ENCODE assay signal across 8 mouse cellular contexts in the genomic region with DNA sequence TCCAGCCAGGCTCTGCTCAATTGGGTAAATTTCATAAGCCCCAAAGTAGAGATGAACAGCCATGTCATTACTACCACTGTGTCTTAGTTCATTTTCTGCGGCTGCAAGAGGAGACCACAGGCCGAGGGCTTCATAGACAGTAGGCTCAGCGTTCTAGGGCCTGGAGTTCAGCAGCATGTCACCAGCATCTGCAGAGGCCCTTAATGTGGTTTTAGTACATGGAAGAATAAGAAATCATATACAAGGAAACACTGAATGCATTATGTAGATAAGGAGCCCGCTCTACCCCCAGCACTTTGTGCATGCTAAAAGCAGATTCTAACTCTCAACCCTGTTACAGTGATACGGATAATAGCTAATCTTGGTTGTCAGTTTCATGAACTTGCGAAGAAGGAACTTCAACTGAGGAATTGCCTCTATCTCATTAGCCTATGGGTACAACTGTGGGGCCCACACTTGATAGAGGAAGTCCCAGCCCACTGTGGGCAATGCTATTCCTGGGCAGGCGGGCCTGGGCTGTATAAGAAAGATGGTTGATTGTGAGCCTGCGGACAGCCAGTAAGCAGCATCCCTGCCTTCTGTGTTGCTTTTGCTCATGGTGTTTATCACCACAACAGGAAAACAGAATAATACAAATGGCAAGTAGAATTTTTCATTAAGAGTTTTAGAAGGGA.
DNase-seq lines count a peak whose midpoint lies in the region; ATAC-seq lines count a peak whose summit lies in the region.

No protein-coding gene starts in this region.

- no peak overlapping the region for H3K4me2 ChIP-seq in kidney, embryonic 15.5 days
- H3K4me2 ChIP-seq in forebrain, embryonic 14.5 days (ENCODE audit: low read length): no peak overlapping the region
- H3K4me2 ChIP-seq in neural tube, embryonic 12.5 days (replicated peaks): peak overlapping the region; percentile 36

- no peaks in the 10 kb centered on the region for H3K36me3 ChIP-seq in kidney, embryonic 15.5 days
- H3K36me3 ChIP-seq in forebrain, embryonic 14.5 days (ENCODE audit: control insufficient read depth, insufficient read depth, low read length): no peaks in the 10 kb centered on the region
- H3K36me3 ChIP-seq in neural tube, embryonic 12.5 days: no peaks in the 10 kb centered on the region

- H3K4me3 ChIP-seq in kidney, embryonic 15.5 days (replicated peaks): no peak overlapping the region
- no peak overlapping the region for H3K4me3 ChIP-seq in forebrain, embryonic 14.5 days (ENCODE audit: low read depth, low read length)
- no peak overlapping the region for H3K4me3 ChIP-seq in neural tube, embryonic 12.5 days

- DNase-seq in kidney, postnatal 4 days: no peak
- no peak for DNase-seq in forebrain, embryonic 14.5 days (ENCODE audit: low spot score)
- peak; percentile 45 for DNase-seq in liver
- no peak for DNase-seq in layer of hippocampus, adult 9-10 months (ENCODE audit: low spot score)
- DNase-seq in left cerebral cortex, postnatal 4 days: no peak
- DNase-seq in kidney, postnatal 25 days: no peak

- peak; percentile 17; the same call in 1 of the 2 replicates for ATAC-seq in kidney, embryonic 15.5 days (replicated peaks; ENCODE audit: low FRiP score)
- ATAC-seq in forebrain, embryonic 14.5 days: no peak
- no peak; the same call in 1 of the 2 replicates for ATAC-seq in neural tube, embryonic 12.5 days (ENCODE audit: low FRiP score, low read depth)

- H3K27ac ChIP-seq in kidney, embryonic 15.5 days: peak overlapping the region; percentile 78
- H3K27ac ChIP-seq in forebrain, embryonic 14.5 days (ENCODE audit: low read depth, low read length): 0 out of 2 replicates have a peak overlapping the region, but pooled peaks have one; percentile 58
- peak overlapping the region; percentile 57; the same call in 1 of the 2 replicates for H3K27ac ChIP-seq in neural tube, embryonic 12.5 days

- H3K4me1 ChIP-seq in kidney, embryonic 15.5 days: peaks cover 43% of the 10 kb centered on the region
- peaks cover 23% of the 10 kb centered on the region for H3K4me1 ChIP-seq in forebrain, embryonic 14.5 days (ENCODE audit: control insufficient read depth, insufficient read depth, low read length)
- H3K4me1 ChIP-seq in neural tube, embryonic 12.5 days: peaks cover 51% of the 10 kb centered on the region

- intact Hi-C loops in left cerebral cortex, postnatal 4 days (cut with DNase I): no loop called here

- 74% methylated on average over 8 of the region's 8 CpGs for WGBS in kidney, embryonic 15.5 days
- WGBS in forebrain, embryonic 14.5 days: 81% methylated on average over 8 of the region's 8 CpGs
- WGBS in neural tube, embryonic 12.5 days: 56% methylated on average over 8 of the region's 8 CpGs

- no peak overlapping the region for H3K9ac ChIP-seq in kidney, embryonic 15.5 days
- H3K9ac ChIP-seq in forebrain, embryonic 14.5 days (ENCODE audit: low read length): peak overlapping the region; percentile 32; the same call in 1 of the 2 replicates
- H3K9ac ChIP-seq in neural tube, embryonic 12.5 days: peak overlapping the region; percentile 30; the same call in 1 of the 2 replicates

- no peaks in the 10 kb centered on the region for H3K9me3 ChIP-seq in kidney, embryonic 15.5 days (replicated peaks)
- no peaks in the 10 kb centered on the region for H3K9me3 ChIP-seq in forebrain, embryonic 14.5 days (replicated peaks; ENCODE audit: control insufficient read depth, low read length)
- no peaks in the 10 kb centered on the region for H3K9me3 ChIP-seq in neural tube, embryonic 12.5 days

- H3K27me3 ChIP-seq in kidney, embryonic 15.5 days: no peaks in the 10 kb centered on the region
- no peaks in the 10 kb centered on the region for H3K27me3 ChIP-seq in forebrain, embryonic 14.5 days (replicated peaks; ENCODE audit: control insufficient read depth, insufficient read depth, low read length)
- no peaks in the 10 kb centered on the region for H3K27me3 ChIP-seq in neural tube, embryonic 12.5 days (replicated peaks)
